Mouse (Mus musculus): ENCODE measurements around the gene Tesc. TPM values are rescaled to one million over a fixed set of nuclear protein-coding genes. Genes with fewer than 3 reads are reported as not detected.
A peak's percentile ranks its signal among the peaks of the same experiment; 100 is the strongest.

Gene Tesc
- polyA plus RNA-seq, 1 experiment from 2014 or later, result 5.3 TPM

DNA sequence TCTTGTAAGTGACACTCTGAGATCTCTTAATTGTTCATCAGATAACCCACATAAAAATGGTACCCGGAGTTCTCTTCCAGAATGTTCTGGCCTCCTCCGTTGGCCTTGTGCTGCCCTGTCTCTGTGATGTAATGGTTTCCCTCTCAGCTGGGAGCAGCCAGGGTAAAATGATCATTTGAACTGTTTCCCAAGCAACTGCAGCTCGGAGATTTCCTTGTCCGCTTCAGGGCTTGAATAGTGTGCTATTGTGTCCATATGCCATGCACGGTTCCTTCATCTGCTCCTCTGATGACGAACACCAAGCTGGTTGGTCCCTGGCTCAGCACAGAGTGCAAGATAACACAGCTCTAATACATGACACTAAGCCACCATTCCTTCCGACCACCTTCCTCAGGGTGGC, 15.7 kb upstream of the Tesc start:
- H3K9ac ChIP-seq, result no peak overlapping the region
- no peak for ATAC-seq (ENCODE audit: insufficient read depth)
- 69% methylated on average over 7 of the region's 7 CpGs for WGBS

DNA sequence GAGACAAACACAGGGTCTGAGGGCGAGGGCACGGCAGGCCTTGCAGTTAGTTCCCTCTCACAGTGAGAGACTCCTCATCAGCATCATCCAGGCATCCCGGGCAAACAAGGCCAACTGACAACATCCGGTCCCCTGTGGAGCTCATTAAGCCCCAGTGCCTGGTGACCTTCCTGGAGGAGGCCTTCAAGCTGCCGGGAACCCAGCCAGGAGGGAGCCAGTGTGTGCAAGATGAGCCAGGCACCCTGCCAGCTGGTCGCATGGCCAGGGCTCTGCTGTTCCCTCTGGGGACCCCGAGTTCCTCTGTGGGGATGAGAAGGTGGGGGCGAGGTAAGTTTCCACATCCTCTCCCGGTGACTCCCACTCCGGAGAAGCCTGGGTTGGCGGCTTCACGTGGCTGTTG, 12.5 kb upstream of the Tesc start:
- Histone ChIP-seq H3K27me3 (ENCODE audit: insufficient read depth, low read length) (0 out of 2 replicates have a peak, but pooled peaks cover 3% of the 10 kb centered on the region), H3K4me3 (ENCODE audit: low read depth, low read length) (no peak overlapping the region), H3K27ac (ENCODE audit: low read depth) (no peak overlapping the region), H3K36me3 (ENCODE audit: insufficient read depth) (peaks cover 8% of the 10 kb centered on the region), H3K4me1 (ENCODE audit: insufficient read depth) (no peaks in the 10 kb centered on the region), H3K9ac (no peak overlapping the region), H3K4me2 (no peak overlapping the region), H3K9me3 (ENCODE audit: low read depth, low read length) (no peaks in the 10 kb centered on the region)
- WGBS, result 21% methylated on average over 12 of the region's 12 CpGs
- DNase-seq (peak; percentile 69), ATAC-seq (ENCODE audit: insufficient read depth) (peak; percentile 28; the same call in 1 of the 2 replicates)
- no peak for TF ChIP-seq CTCF (IDR thresholded peaks at IDR 0.05; ENCODE audit: low read depth)

More for the DNA sequence above, 15.7 kb upstream of the Tesc start:
- no peaks in the 10 kb centered on the region for H3K4me1 ChIP-seq (ENCODE audit: insufficient read depth)
- H3K36me3 ChIP-seq (ENCODE audit: insufficient read depth), result peaks cover 31% of the 10 kb centered on the region
- no peak for TF ChIP-seq CTCF (IDR thresholded peaks at IDR 0.05; ENCODE audit: low read depth)
- no peaks in the 10 kb centered on the region for H3K27me3 ChIP-seq (ENCODE audit: insufficient read depth, low read length)
- H3K4me2 ChIP-seq, result no peak overlapping the region
- no peak overlapping the region for H3K4me3 ChIP-seq (ENCODE audit: low read depth, low read length)
- H3K9me3 ChIP-seq (ENCODE audit: low read depth, low read length), result no peaks in the 10 kb centered on the region
- no peak overlapping the region for H3K27ac ChIP-seq (ENCODE audit: low read depth)
- no peak for DNase-seq

DNA sequence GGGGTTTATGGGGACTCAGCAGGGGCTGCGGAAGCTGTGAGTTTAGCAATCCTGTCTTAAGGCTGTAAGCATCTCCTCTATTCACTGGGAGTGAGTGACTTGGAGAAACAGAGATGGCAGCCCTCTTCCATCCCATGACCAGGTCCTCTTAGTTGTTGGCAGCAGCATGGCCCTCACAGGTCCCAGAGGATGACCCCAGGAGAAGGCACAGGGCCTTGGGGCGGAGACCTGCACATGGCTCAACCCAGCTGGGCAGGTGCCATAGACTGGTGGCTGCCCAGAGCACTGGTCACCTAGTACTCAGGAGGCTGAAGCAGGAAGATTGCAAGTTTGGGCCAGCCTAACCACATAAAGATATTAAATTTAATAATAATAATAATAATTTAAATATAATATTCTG, 11.9 kb upstream of the Tesc start:
- no peak overlapping the region for H3K9ac ChIP-seq
- no peak overlapping the region for H3K27ac ChIP-seq (ENCODE audit: low read depth)
- no peaks in the 10 kb centered on the region for H3K9me3 ChIP-seq (ENCODE audit: low read depth, low read length)
- ATAC-seq (ENCODE audit: insufficient read depth) (no peak), DNase-seq (no peak)
- H3K4me1 ChIP-seq (ENCODE audit: insufficient read depth), result no peaks in the 10 kb centered on the region
- WGBS, result 78% methylated on average over 2 of the region's 2 CpGs
- no peak overlapping the region for H3K4me2 ChIP-seq
- no peak for TF ChIP-seq CTCF (IDR thresholded peaks at IDR 0.05; ENCODE audit: low read depth)
- H3K36me3 ChIP-seq (ENCODE audit: insufficient read depth), result peaks cover 3% of the 10 kb centered on the region; the same call in 1 of the 2 replicates
- 0 out of 2 replicates have a peak, but pooled peaks cover 3% of the 10 kb centered on the region for H3K27me3 ChIP-seq (ENCODE audit: insufficient read depth, low read length)
- H3K4me3 ChIP-seq (ENCODE audit: low read depth, low read length), result no peak overlapping the region

DNA sequence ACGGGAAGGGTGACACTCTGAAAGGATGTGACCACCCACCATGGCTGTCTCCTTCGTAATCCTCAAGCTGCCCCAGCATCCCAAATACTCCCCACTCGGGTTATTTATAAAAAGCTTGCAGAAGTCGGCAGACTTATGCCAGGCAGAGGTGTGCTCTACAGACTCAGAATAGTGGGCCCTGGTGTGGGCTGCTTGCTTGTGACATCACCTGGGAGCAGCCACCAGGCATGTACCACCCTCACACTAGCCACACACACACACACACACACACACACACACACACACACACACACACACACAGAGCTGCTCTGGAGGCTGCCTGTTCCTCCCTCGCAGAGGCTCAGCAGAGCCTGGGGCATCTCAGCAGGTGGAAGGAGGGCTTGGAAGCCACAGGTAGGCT, 10.0 kb upstream of the Tesc start:
- DNase-seq (no peak), ATAC-seq (ENCODE audit: insufficient read depth) (no peak)
- WGBS, result 55% methylated on average over 5 of the region's 5 CpGs
- Histone ChIP-seq H3K27ac (ENCODE audit: low read depth) (no peak overlapping the region), H3K4me2 (no peak overlapping the region), H3K27me3 (ENCODE audit: insufficient read depth, low read length) (0 out of 2 replicates have a peak, but pooled peaks cover 3% of the 10 kb centered on the region), H3K36me3 (ENCODE audit: insufficient read depth) (no peaks in the 10 kb centered on the region), H3K4me3 (ENCODE audit: low read depth, low read length) (no peak overlapping the region), H3K9ac (no peak overlapping the region), H3K4me1 (ENCODE audit: insufficient read depth) (no peaks in the 10 kb centered on the region), H3K9me3 (ENCODE audit: low read depth, low read length) (no peaks in the 10 kb centered on the region)
- TF ChIP-seq CTCF (IDR thresholded peaks at IDR 0.05; ENCODE audit: low read depth), result no peak

DNA sequence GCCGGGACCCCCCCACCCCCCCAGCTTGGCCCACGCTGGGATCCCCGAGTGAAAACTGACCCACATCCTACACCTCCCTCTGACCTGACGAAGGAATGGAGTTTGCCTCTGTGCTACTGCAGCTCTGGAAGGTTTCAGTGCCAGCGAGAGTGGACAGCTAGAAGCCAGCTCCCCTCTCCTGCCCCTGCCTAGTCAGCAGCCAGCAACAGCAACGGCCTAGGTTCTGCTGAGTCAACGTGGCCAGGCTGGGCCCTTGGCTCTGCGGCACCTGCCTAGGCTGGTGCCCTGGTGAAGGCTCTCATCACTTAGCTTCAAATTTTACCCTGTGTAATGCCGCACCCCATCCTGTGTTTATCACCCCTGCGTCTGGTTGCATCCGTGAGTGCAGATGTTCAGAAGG, 7.6 kb upstream of the Tesc start:
- TF ChIP-seq CTCF (IDR thresholded peaks at IDR 0.05; ENCODE audit: low read depth), result no peak
- DNase-seq (no peak), ATAC-seq (ENCODE audit: insufficient read depth) (no peak)
- 55% methylated on average over 11 of the region's 11 CpGs for WGBS
- Histone ChIP-seq H3K27me3 (ENCODE audit: insufficient read depth, low read length) (0 out of 2 replicates have a peak, but pooled peaks cover 3% of the 10 kb centered on the region), H3K27ac (ENCODE audit: low read depth) (no peak overlapping the region), H3K9me3 (ENCODE audit: low read depth, low read length) (no peaks in the 10 kb centered on the region), H3K4me1 (ENCODE audit: insufficient read depth) (no peaks in the 10 kb centered on the region), H3K4me2 (no peak overlapping the region), H3K36me3 (ENCODE audit: insufficient read depth) (no peaks in the 10 kb centered on the region), H3K9ac (no peak overlapping the region), H3K4me3 (ENCODE audit: low read depth, low read length) (no peak overlapping the region)

DNA sequence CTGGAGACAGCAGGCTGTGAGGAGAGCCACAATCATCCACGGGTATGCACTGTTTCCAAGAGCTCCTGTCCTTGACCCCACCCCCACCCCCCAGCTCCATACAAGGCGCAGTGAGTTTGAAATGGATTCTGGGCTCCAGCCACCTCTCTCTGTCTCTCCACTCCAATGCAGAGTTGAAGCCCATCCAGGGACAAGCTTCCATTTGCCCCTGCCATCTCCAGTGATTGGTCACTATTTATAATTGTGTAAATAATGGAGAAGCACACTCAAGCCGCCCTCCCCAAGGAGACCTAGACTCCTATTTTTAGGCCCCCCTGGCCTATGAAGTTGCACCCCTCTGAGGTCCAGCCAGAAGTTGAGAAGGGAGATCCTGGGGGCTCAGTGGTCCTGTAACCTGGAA, 4.5 kb upstream of the Tesc start:
- H3K9ac ChIP-seq, result no peak overlapping the region
- peaks cover 29% of the 10 kb centered on the region for H3K27me3 ChIP-seq (ENCODE audit: insufficient read depth, low read length)
- H3K36me3 ChIP-seq (ENCODE audit: insufficient read depth), result no peaks in the 10 kb centered on the region
- no peak overlapping the region for H3K27ac ChIP-seq (ENCODE audit: low read depth)
- 43% methylated on average over 3 of the region's 3 CpGs for WGBS
- no peak overlapping the region for H3K4me3 ChIP-seq (ENCODE audit: low read depth, low read length)
- H3K4me1 ChIP-seq (ENCODE audit: insufficient read depth), result peaks cover 3% of the 10 kb centered on the region; the same call in 1 of the 2 replicates
- no peak for TF ChIP-seq CTCF (IDR thresholded peaks at IDR 0.05; ENCODE audit: low read depth)
- DNase-seq (no peak), ATAC-seq (ENCODE audit: insufficient read depth) (no peak)
- no peak overlapping the region for H3K4me2 ChIP-seq
- no peaks in the 10 kb centered on the region for H3K9me3 ChIP-seq (ENCODE audit: low read depth, low read length)

DNA sequence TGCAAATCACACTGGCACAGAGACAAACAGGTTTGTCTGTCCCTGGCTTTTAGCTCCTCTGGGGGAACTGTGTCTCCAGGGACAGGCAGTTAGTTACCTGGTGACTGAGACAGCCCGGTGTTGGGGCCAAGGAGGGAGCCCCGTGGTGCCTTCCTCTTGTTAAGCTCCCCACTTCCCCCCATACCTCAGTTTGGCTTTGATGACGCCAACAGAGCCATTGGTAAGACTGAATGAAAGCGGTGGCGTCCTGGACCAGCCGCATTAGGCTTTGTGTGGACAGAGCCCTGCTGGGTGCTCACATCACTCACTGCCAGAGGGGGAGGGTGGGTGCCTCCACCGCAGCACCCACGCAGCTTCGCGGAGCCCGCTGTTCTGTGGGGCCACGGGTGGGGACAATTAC, 1.7 kb upstream of the Tesc start:
- no peak overlapping the region for H3K4me3 ChIP-seq (ENCODE audit: low read depth, low read length)
- WGBS, result 6% methylated on average over 12 of the region's 12 CpGs
- no peak overlapping the region for H3K4me2 ChIP-seq
- H3K9ac ChIP-seq, result no peak overlapping the region
- H3K9me3 ChIP-seq (ENCODE audit: low read depth, low read length), result no peaks in the 10 kb centered on the region
- no peak for DNase-seq
- H3K27ac ChIP-seq (ENCODE audit: low read depth), result no peak overlapping the region
- peaks cover 51% of the 10 kb centered on the region for H3K27me3 ChIP-seq (ENCODE audit: insufficient read depth, low read length)
- H3K4me1 ChIP-seq (ENCODE audit: insufficient read depth), result peaks cover 3% of the 10 kb centered on the region; the same call in 1 of the 2 replicates
- no peak for ATAC-seq (ENCODE audit: insufficient read depth)
- H3K36me3 ChIP-seq (ENCODE audit: insufficient read depth), result no peaks in the 10 kb centered on the region
- no peak for TF ChIP-seq CTCF (IDR thresholded peaks at IDR 0.05; ENCODE audit: low read depth)

DNA sequence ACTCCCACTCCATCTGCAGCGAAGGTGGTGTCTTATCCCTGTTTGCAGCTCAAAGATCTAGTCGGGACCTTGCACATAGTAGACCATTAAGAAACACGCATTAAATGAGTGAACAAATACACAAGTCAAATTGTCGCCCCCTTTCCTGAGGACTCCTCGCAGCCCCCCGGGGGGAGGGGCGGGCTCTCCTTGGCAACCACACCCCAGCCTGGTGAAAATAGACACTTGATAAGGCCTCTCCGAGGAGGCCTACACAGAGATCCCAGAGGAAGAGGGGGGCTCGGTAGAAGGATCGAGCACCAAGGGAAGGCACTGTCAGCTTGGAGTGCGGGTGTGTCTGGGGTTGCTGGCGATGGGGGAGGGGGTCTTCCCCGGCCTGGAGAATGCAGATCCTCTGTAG, 1.2 kb upstream of the Tesc start:
- Histone ChIP-seq H3K27ac (ENCODE audit: low read depth) (no peak overlapping the region), H3K4me1 (ENCODE audit: insufficient read depth) (peaks cover 3% of the 10 kb centered on the region; the same call in 1 of the 2 replicates), H3K9me3 (ENCODE audit: low read depth, low read length) (no peaks in the 10 kb centered on the region), H3K27me3 (ENCODE audit: insufficient read depth, low read length) (peaks cover 51% of the 10 kb centered on the region), H3K36me3 (ENCODE audit: insufficient read depth) (no peaks in the 10 kb centered on the region), H3K4me2 (peak overlapping the region; percentile 99; the same call in 1 of the 2 replicates), H3K9ac (no peak overlapping the region), H3K4me3 (ENCODE audit: low read depth, low read length) (no peak overlapping the region)
- 3% methylated on average over 13 of the region's 13 CpGs for WGBS
- ATAC-seq (ENCODE audit: insufficient read depth), result no peak
- DNase-seq, result no peak
- TF ChIP-seq CTCF (IDR thresholded peaks at IDR 0.05; ENCODE audit: low read depth), result no peak
